Mouse (Mus musculus) embryonic facial prominence, embryonic 12.5 days (tissue): Measurements from ENCODE around the gene Ccdc93. TPM values are rescaled to one million over a fixed set of nuclear protein-coding genes. Genes with fewer than 3 reads are reported as not detected.

Source experiments
- ATAC-seq: fragments of 200-750 bp; cut with Nextera tagmentation; 2 replicates; pipeline ENCODE4 v1.8.0; 2017; ENCODE audit not compliant: insufficient number of reproducible peaks, insufficient read depth, low FRiP score, low TSS enrichment
- H3K27ac ChIP-seq: fragments of 300-500 bp; sonication (generic); 2 replicates; pipeline ENCODE4 v1.5.1; 2016; ENCODE audit warnings: mild to moderate bottlenecking
- H3K27me3 ChIP-seq: fragments of 300-500 bp; sonication (generic); 2 replicates; pipeline ENCODE4 v1.6.1; 2016; ENCODE audit warnings: mild to moderate bottlenecking, moderate library complexity
- H3K36me3 ChIP-seq: fragments of 300-500 bp; sonication (generic); 2 replicates; pipeline ENCODE4 v1.6.1; 2016; ENCODE audit warnings: mild to moderate bottlenecking
- H3K4me1 ChIP-seq: fragments of 300-500 bp; sonication (generic); 2 replicates; pipeline ENCODE4 v1.6.1; 2016
- H3K4me2 ChIP-seq: fragments of 300-500 bp; sonication (generic); replicated peaks from 2 replicates; pipeline ENCODE4 v1.6.1; 2016; ENCODE audit warnings: mild to moderate bottlenecking, moderate library complexity
- H3K4me3 ChIP-seq: fragments of 300-500 bp; sonication (generic); 2 replicates; pipeline ENCODE4 v1.5.1; 2016; ENCODE audit warnings: mild to moderate bottlenecking
- H3K9ac ChIP-seq: fragments of 300-500 bp; sonication (generic); 2 replicates; pipeline ENCODE4 v1.6.1; 2016; ENCODE audit warnings: mild to moderate bottlenecking, moderate library complexity
- H3K9me3 ChIP-seq: fragments of 300-500 bp; sonication (generic); 2 replicates; pipeline ENCODE4 v1.6.1; 2016; ENCODE audit warnings: mild to moderate bottlenecking, moderate library complexity
- WGBS: fragments of 180-500 bp; shearing (Covaris S2); methylation state at CpG from one replicate; pipeline ENCODE4 v1.1.7; 2016; 5-methylcytosine and 5-hydroxymethylcytosine counted together
- polyA plus RNA-seq: library from polyadenylated mRNA; unstranded; fragments of >200 nt; fragmentation: Nextera tagmentation; extraction: Ambion mirVana; gene quantifications from 2 replicates; pipeline ENCODE4 v1.2.1, GENCODE M21; 2016

Ccdc93 gene
- polyA plus RNA-seq, 1 experiment from 2014 or later, result 17.3 TPM

GRCm38 (mm10) chr1:121398986-121399881 is 31.6 kb upstream of the Ccdc93 start:
- Histone ChIP-seq H3K4me3 (no peak overlapping the region), H3K9me3 (no peaks in the 10 kb centered on the region), H3K9ac (no peak overlapping the region), H3K36me3 (no peaks in the 10 kb centered on the region), H3K27me3 (no peaks in the 10 kb centered on the region), H3K27ac (no peak overlapping the region), H3K4me2 (no peak overlapping the region), H3K4me1 (no peaks in the 10 kb centered on the region)
- ATAC-seq, result no peak
- WGBS, result 59% methylated on average over 14 of the region's 14 CpGs

- Histone ChIP-seq H3K36me3 (no peaks in the 10 kb centered on the region), H3K27ac (no peak overlapping the region), H3K4me3 (no peak overlapping the region), H3K4me2 (no peak overlapping the region), H3K4me1 (no peaks in the 10 kb centered on the region), H3K9me3 (no peaks in the 10 kb centered on the region), H3K27me3 (no peaks in the 10 kb centered on the region), H3K9ac (no peak overlapping the region)
- WGBS, result 18% methylated on average over 4 of the region's 4 CpGs
- no peak for ATAC-seq
Measured at GRCm38 (mm10) chr1:121400243-121400642, 30.6 kb upstream of the Ccdc93 start.

GRCm38 (mm10) chr1:121419084-121419483 is 11.8 kb upstream of the Ccdc93 start:
- Histone ChIP-seq H3K36me3 (no peaks in the 10 kb centered on the region), H3K27ac (no peak overlapping the region), H3K27me3 (no peaks in the 10 kb centered on the region), H3K9ac (no peak overlapping the region), H3K4me2 (no peak overlapping the region), H3K9me3 (no peaks in the 10 kb centered on the region), H3K4me3 (no peak overlapping the region), H3K4me1 (no peaks in the 10 kb centered on the region)
- no peak for ATAC-seq
- WGBS, result 35% methylated on average over 4 of the region's 4 CpGs

- H3K4me1 ChIP-seq, result no peaks in the 10 kb centered on the region
- no peak overlapping the region for H3K9ac ChIP-seq
- 86% methylated on average over 12 of the region's 12 CpGs for WGBS
- no peak overlapping the region for H3K4me3 ChIP-seq
- H3K36me3 ChIP-seq, result no peaks in the 10 kb centered on the region
- no peak overlapping the region for H3K27ac ChIP-seq
- no peaks in the 10 kb centered on the region for H3K27me3 ChIP-seq
- no peaks in the 10 kb centered on the region for H3K9me3 ChIP-seq
- no peak overlapping the region for H3K4me2 ChIP-seq
- no peak for ATAC-seq
Measured at GRCm38 (mm10) chr1:121419569-121420265, 11.1 kb upstream of the Ccdc93 start.

GRCm38 (mm10) chr1:121430183-121430937 is 489 bp upstream of the Ccdc93 start:
- Histone ChIP-seq H3K4me3 (peak overlapping the region; percentile 88), H3K27me3 (no peaks in the 10 kb centered on the region), H3K9ac (no peak overlapping the region), H3K36me3 (no peaks in the 10 kb centered on the region), H3K4me2 (peak overlapping the region; percentile 30), H3K9me3 (no peaks in the 10 kb centered on the region), H3K27ac (no peak overlapping the region), H3K4me1 (peaks cover 7% of the 10 kb centered on the region; the same call in 1 of the 2 replicates)
- no peak for ATAC-seq
- WGBS, result 22% methylated on average over 6 of the region's 6 CpGs

GRCm38 (mm10) chr1:121435981-121436380 is 5.1 kb downstream of the Ccdc93 start:
- no peak overlapping the region for H3K9ac ChIP-seq
- H3K27me3 ChIP-seq, result no peaks in the 10 kb centered on the region
- no peaks in the 10 kb centered on the region for H3K9me3 ChIP-seq
- 95% methylated on average over 7 of the region's 7 CpGs for WGBS
- H3K36me3 ChIP-seq, result peaks cover 20% of the 10 kb centered on the region
- H3K27ac ChIP-seq, result no peak overlapping the region
- H3K4me1 ChIP-seq, result peaks cover 7% of the 10 kb centered on the region; the same call in 1 of the 2 replicates
- H3K4me2 ChIP-seq, result no peak overlapping the region
- H3K4me3 ChIP-seq, result no peak overlapping the region
- no peak for ATAC-seq

GRCm38 (mm10) chr1:121440535-121441381 is 9.9 kb downstream of the Ccdc93 start:
- WGBS, result 64% methylated on average over 13 of the region's 13 CpGs
- Histone ChIP-seq H3K9ac (no peak overlapping the region), H3K9me3 (no peaks in the 10 kb centered on the region), H3K4me1 (no peaks in the 10 kb centered on the region), H3K27me3 (no peaks in the 10 kb centered on the region), H3K4me2 (no peak overlapping the region), H3K4me3 (no peak overlapping the region), H3K27ac (no peak overlapping the region), H3K36me3 (peaks cover 45% of the 10 kb centered on the region)
- ATAC-seq, result no peak

GRCm38 (mm10) chr1:121444147-121444546 is 13.3 kb downstream of the Ccdc93 start:
- ATAC-seq, result no peak
- Histone ChIP-seq H3K4me1 (no peaks in the 10 kb centered on the region; the same call in 1 of the 2 replicates), H3K4me3 (no peak overlapping the region), H3K4me2 (no peak overlapping the region), H3K9me3 (no peaks in the 10 kb centered on the region), H3K9ac (no peak overlapping the region), H3K27ac (no peak overlapping the region), H3K27me3 (no peaks in the 10 kb centered on the region), H3K36me3 (peaks cover 56% of the 10 kb centered on the region)
- 94% methylated on average over 6 of the region's 6 CpGs for WGBS

- no peak for ATAC-seq
- Histone ChIP-seq H3K4me1 (peaks cover 5% of the 10 kb centered on the region), H3K27ac (no peak overlapping the region), H3K27me3 (no peaks in the 10 kb centered on the region), H3K9me3 (no peaks in the 10 kb centered on the region), H3K4me2 (no peak overlapping the region), H3K4me3 (no peak overlapping the region), H3K9ac (no peak overlapping the region), H3K36me3 (peaks cover 55% of the 10 kb centered on the region)
- 93% methylated on average over 10 of the region's 10 CpGs for WGBS
Measured at GRCm38 (mm10) chr1:121447216-121447615, 16.4 kb downstream of the Ccdc93 start.

GRCm38 (mm10) chr1:121448166-121448565 is 17.3 kb downstream of the Ccdc93 start:
- no peak overlapping the region for H3K4me3 ChIP-seq
- ATAC-seq, result no peak
- no peak overlapping the region for H3K9ac ChIP-seq
- H3K4me2 ChIP-seq, result no peak overlapping the region
- H3K4me1 ChIP-seq, result peaks cover 7% of the 10 kb centered on the region
- no peaks in the 10 kb centered on the region for H3K27me3 ChIP-seq
- no peaks in the 10 kb centered on the region for H3K9me3 ChIP-seq
- no peak overlapping the region for H3K27ac ChIP-seq
- WGBS, result 89% methylated on average over 19 of the region's 19 CpGs
- H3K36me3 ChIP-seq, result peaks cover 46% of the 10 kb centered on the region

- Histone ChIP-seq H3K36me3 (peaks cover 33% of the 10 kb centered on the region), H3K9ac (no peak overlapping the region), H3K27ac (no peak overlapping the region), H3K4me3 (no peak overlapping the region), H3K9me3 (no peaks in the 10 kb centered on the region), H3K4me1 (peaks cover 7% of the 10 kb centered on the region), H3K4me2 (no peak overlapping the region), H3K27me3 (no peaks in the 10 kb centered on the region)
- 81% methylated on average over 7 of the region's 7 CpGs for WGBS
- no peak for ATAC-seq
Measured at GRCm38 (mm10) chr1:121451009-121451408, 20.2 kb downstream of the Ccdc93 start.
